Mouse (Mus musculus) midbrain, embryonic 10.5 days (tissue): Measurements from ENCODE around the gene Alox12b. TPM values are rescaled to one million over a fixed set of nuclear protein-coding genes. Genes with fewer than 3 reads are reported as not detected.

ENCODE experiments used
- DNase-seq: peaks from one replicate; pipeline ENCODE4 v3.0.0-alpha.2; 2017; ENCODE audit warnings: low spot score
- H3K27ac ChIP-seq: fragments of 300-500 bp; sonication (generic); replicated peaks from 2 replicates; pipeline ENCODE4 v1.5.1; 2016; ENCODE audit warnings: mild to moderate bottlenecking
- H3K27me3 ChIP-seq: fragments of 300-500 bp; sonication (generic); 2 replicates; pipeline ENCODE4 v1.6.1; 2016; ENCODE audit warnings: low read depth, mild to moderate bottlenecking; ENCODE audit not compliant: poor library complexity, severe bottlenecking
- H3K36me3 ChIP-seq: fragments of 300-500 bp; sonication (generic); 2 replicates; pipeline ENCODE4 v1.6.1; 2016; ENCODE audit warnings: mild to moderate bottlenecking, moderate library complexity
- H3K4me1 ChIP-seq: fragments of 300-500 bp; sonication (generic); 2 replicates; pipeline ENCODE4 v1.6.1; 2016
- H3K4me3 ChIP-seq: fragments of 300-500 bp; sonication (generic); 2 replicates; pipeline ENCODE4 v1.5.1; 2016; ENCODE audit warnings: mild to moderate bottlenecking, moderate library complexity
- H3K9me3 ChIP-seq: fragments of 300-500 bp; sonication (generic); replicated peaks from 2 replicates; pipeline ENCODE4 v1.6.1; 2016; ENCODE audit warnings: mild to moderate bottlenecking
- WGBS: fragments of 180-500 bp; shearing (Covaris S2); methylation state at CpG from one replicate; pipeline ENCODE4 v1.1.7; 2016; 5-methylcytosine and 5-hydroxymethylcytosine counted together
- polyA plus RNA-seq: library from polyadenylated mRNA; unstranded; fragments of >200 nt; fragmentation: Nextera tagmentation; extraction: Ambion mirVana; gene quantifications from 2 replicates; pipeline ENCODE4 v1.2.1, GENCODE M21; 2016

Alox12b gene
- polyA plus RNA-seq, result not detected in 2 replicates

- no peaks in the 10 kb centered on the region for H3K9me3 ChIP-seq
- no peaks in the 10 kb centered on the region for H3K36me3 ChIP-seq
- H3K4me1 ChIP-seq, result peaks cover 10% of the 10 kb centered on the region
- peak within 1 kb of the TSS; percentile 40 for H3K4me3 ChIP-seq
- peak; percentile 47 for DNase-seq
- 3% methylated on average over 18 of the region's 18 CpGs for WGBS
- 0 out of 2 replicates have a peak within 1 kb of the TSS, but pooled peaks have one; percentile 2 for H3K27ac ChIP-seq
- peaks cover 47% of the 10 kb centered on the region for H3K27me3 ChIP-seq
These were observed at the start of gene Alox12b for GRCm38 (mm10) chr11:69156800-69157199. Gene Alox12b, plus strand, starts transcription at chr11:69156989.

GRCm38 (mm10) chr11:69107676-69108075 lies 49.1 kb upstream of the Alox12b start:
- WGBS, result 87% methylated on average over 11 of the region's 11 CpGs
- Histone ChIP-seq H3K9me3 (no peaks in the 10 kb centered on the region), H3K27ac (no peak overlapping the region), H3K27me3 (peaks cover 12% of the 10 kb centered on the region), H3K4me1 (peaks cover 27% of the 10 kb centered on the region), H3K4me3 (no peak overlapping the region), H3K36me3 (peaks cover 70% of the 10 kb centered on the region)
- no peak for DNase-seq

GRCm38 (mm10) chr11:69108223-69108622 lies 48.6 kb upstream of the Alox12b start:
- Histone ChIP-seq H3K36me3 (peaks cover 64% of the 10 kb centered on the region), H3K4me1 (peaks cover 28% of the 10 kb centered on the region), H3K9me3 (no peaks in the 10 kb centered on the region), H3K27me3 (peaks cover 18% of the 10 kb centered on the region), H3K4me3 (no peak overlapping the region), H3K27ac (no peak overlapping the region)
- 88% methylated on average over 9 of the region's 9 CpGs for WGBS
- DNase-seq, result no peak

GRCm38 (mm10) chr11:69109032-69109900 lies 47.5 kb upstream of the Alox12b start:
- 83% methylated on average over 13 of the region's 13 CpGs for WGBS
- DNase-seq, result no peak
- H3K4me3 ChIP-seq, result peak overlapping the region; percentile 64; the same call in 1 of the 2 replicates
- peaks cover 54% of the 10 kb centered on the region for H3K36me3 ChIP-seq
- H3K9me3 ChIP-seq, result no peaks in the 10 kb centered on the region
- H3K27me3 ChIP-seq, result peaks cover 28% of the 10 kb centered on the region
- no peak overlapping the region for H3K27ac ChIP-seq
- peaks cover 28% of the 10 kb centered on the region for H3K4me1 ChIP-seq

- Histone ChIP-seq H3K27me3 (peaks cover 40% of the 10 kb centered on the region), H3K4me3 (peak overlapping the region; percentile 64), H3K27ac (peak overlapping the region; percentile 72), H3K4me1 (peaks cover 28% of the 10 kb centered on the region), H3K36me3 (peaks cover 42% of the 10 kb centered on the region), H3K9me3 (no peaks in the 10 kb centered on the region)
- DNase-seq, result peak; percentile 94
- under 1% methylated on average over 30 of the region's 30 CpGs for WGBS
These were observed 46.3 kb upstream of the Alox12b start for GRCm38 (mm10) chr11:69110319-69111046.

- peaks cover 34% of the 10 kb centered on the region for H3K36me3 ChIP-seq
- WGBS, result 8% methylated on average over 21 of the region's 21 CpGs
- H3K27ac ChIP-seq, result peak overlapping the region; percentile 72
- DNase-seq, result peak; percentile 28
- peaks cover 48% of the 10 kb centered on the region for H3K27me3 ChIP-seq
- H3K4me1 ChIP-seq, result peaks cover 28% of the 10 kb centered on the region
- H3K9me3 ChIP-seq, result no peaks in the 10 kb centered on the region
- H3K4me3 ChIP-seq, result peak overlapping the region; percentile 64
These were observed 45.6 kb upstream of the Alox12b start for GRCm38 (mm10) chr11:69111051-69111810.

GRCm38 (mm10) chr11:69111865-69112264 lies 44.9 kb upstream of the Alox12b start:
- DNase-seq, result no peak
- Histone ChIP-seq H3K9me3 (no peaks in the 10 kb centered on the region), H3K4me1 (peaks cover 31% of the 10 kb centered on the region), H3K27ac (no peak overlapping the region), H3K27me3 (peaks cover 54% of the 10 kb centered on the region), H3K36me3 (peaks cover 28% of the 10 kb centered on the region), H3K4me3 (peak overlapping the region; percentile 64)
- WGBS, result 63% methylated on average over 4 of the region's 4 CpGs

GRCm38 (mm10) chr11:69114018-69114417 lies 42.8 kb upstream of the Alox12b start:
- Histone ChIP-seq H3K4me1 (peaks cover 49% of the 10 kb centered on the region), H3K9me3 (no peaks in the 10 kb centered on the region), H3K27ac (no peak overlapping the region), H3K36me3 (peaks cover 6% of the 10 kb centered on the region), H3K4me3 (no peak overlapping the region), H3K27me3 (peaks cover 60% of the 10 kb centered on the region)
- WGBS, result 69% methylated on average over 3 of the region's 3 CpGs
- DNase-seq, result no peak

GRCm38 (mm10) chr11:69114621-69115020 lies 42.2 kb upstream of the Alox12b start:
- H3K27me3 ChIP-seq, result peaks cover 66% of the 10 kb centered on the region
- WGBS, result 80% methylated on average over 3 of the region's 3 CpGs

GRCm38 (mm10) chr11:69116843-69117242 lies 39.9 kb upstream of the Alox12b start:
- no peaks in the 10 kb centered on the region for H3K9me3 ChIP-seq
- H3K4me3 ChIP-seq, result peak overlapping the region; percentile 87
- H3K27ac ChIP-seq, result no peak overlapping the region
- whole genome bisulfite sequencing, result 55% methylated on average over 5 of the region's 5 CpGs
- no peaks in the 10 kb centered on the region for H3K36me3 ChIP-seq
- H3K4me1 ChIP-seq, result peaks cover 58% of the 10 kb centered on the region
- H3K27me3 ChIP-seq, result peaks cover 85% of the 10 kb centered on the region
- no peak for DNase-seq

More at GRCm38 (mm10) chr11:69114621-69115020, 42.2 kb upstream of the Alox12b start:
- Histone ChIP-seq H3K27ac (no peak overlapping the region), H3K4me1 (peaks cover 49% of the 10 kb centered on the region), H3K4me3 (no peak overlapping the region), H3K9me3 (no peaks in the 10 kb centered on the region), H3K36me3 (0 out of 2 replicates have a peak, but pooled peaks cover under 1% of the 10 kb centered on the region)
- DNase-seq, result no peak

- H3K27me3 ChIP-seq, result peaks cover 79% of the 10 kb centered on the region
- peak overlapping the region; percentile 87 for H3K4me3 ChIP-seq
- no peaks in the 10 kb centered on the region for H3K9me3 ChIP-seq
- peaks cover 61% of the 10 kb centered on the region for H3K4me1 ChIP-seq
- H3K27ac ChIP-seq, result peak overlapping the region; percentile 82
- WGBS, result under 1% methylated on average over 45 of the region's 45 CpGs
- peak; percentile 76 for DNase-seq
- H3K36me3 ChIP-seq, result no peaks in the 10 kb centered on the region
These were observed 38.8 kb upstream of the Alox12b start for GRCm38 (mm10) chr11:69117737-69118695.
